Mouse (Mus musculus) neural tube, embryonic 12.5 days (tissue): ENCODE data around the gene Gm44596. TPM values are rescaled to one million over a fixed set of nuclear protein-coding genes. Genes with fewer than 3 reads are reported as not detected.

Experiments used
- ATAC-seq: fragments of 200-750 bp; cut with Nextera tagmentation; 2 replicates; pipeline ENCODE4 v1.8.0; 2017; ENCODE audit warnings: low read depth, mild to moderate bottlenecking, moderate TSS enrichment, moderate library complexity; ENCODE audit not compliant: low FRiP score
- H3K27ac ChIP-seq: fragments of 300-500 bp; sonication (generic); 2 replicates; pipeline ENCODE4 v1.5.1; 2016
- H3K27me3 ChIP-seq: fragments of 300-500 bp; sonication (generic); replicated peaks from 2 replicates; pipeline ENCODE4 v1.6.1; 2016; ENCODE audit warnings: mild to moderate bottlenecking
- H3K36me3 ChIP-seq: fragments of 300-500 bp; sonication (generic); 2 replicates; pipeline ENCODE4 v1.6.1; 2016; ENCODE audit warnings: mild to moderate bottlenecking
- H3K4me1 ChIP-seq: fragments of 300-500 bp; sonication (generic); 2 replicates; pipeline ENCODE4 v1.6.1; 2016
- H3K4me2 ChIP-seq: fragments of 300-500 bp; sonication (generic); replicated peaks from 2 replicates; pipeline ENCODE4 v1.6.1; 2016; ENCODE audit warnings: mild to moderate bottlenecking
- H3K4me3 ChIP-seq: fragments of 300-500 bp; sonication (generic); 2 replicates; pipeline ENCODE4 v1.5.1; 2016
- H3K9ac ChIP-seq: fragments of 300-500 bp; sonication (generic); 2 replicates; pipeline ENCODE4 v1.6.1; 2016; ENCODE audit warnings: mild to moderate bottlenecking
- H3K9me3 ChIP-seq: fragments of 300-500 bp; sonication (generic); 2 replicates; pipeline ENCODE4 v1.6.1; 2016; ENCODE audit warnings: mild to moderate bottlenecking
- WGBS: fragments of 180-500 bp; shearing (Covaris S2); methylation state at CpG from one replicate; pipeline ENCODE4 v1.1.7; 2016; 5-methylcytosine and 5-hydroxymethylcytosine counted together
- polyA plus RNA-seq: library from polyadenylated mRNA; unstranded; fragments of >200 nt; fragmentation: Nextera tagmentation; extraction: Ambion mirVana; gene quantifications from 2 replicates; pipeline ENCODE4 v1.2.1, GENCODE M21; 2016

Gene Gm44596
- polyA plus RNA-seq, 1 experiment from 2014 or later, result not detected

DNA sequence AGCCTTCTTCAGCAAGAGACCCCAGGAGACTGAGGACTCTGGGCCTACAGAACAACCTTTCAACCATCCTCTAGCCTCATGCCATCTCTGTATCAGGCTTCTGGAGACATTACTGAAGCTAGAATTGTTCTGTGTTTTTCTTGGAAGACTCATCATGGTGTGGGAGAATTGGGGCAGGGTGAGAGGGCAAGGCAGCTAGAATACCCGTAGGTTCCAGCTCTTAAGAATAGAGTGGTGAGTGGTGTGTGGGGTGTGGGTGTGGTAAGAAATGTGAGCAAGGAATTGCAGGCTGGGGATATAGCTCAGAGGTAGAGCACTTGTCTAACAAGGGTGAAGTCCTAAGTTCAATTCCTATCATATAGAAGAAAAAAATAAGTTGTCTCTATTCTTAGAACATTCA is 9.7 kb downstream of the Gm44596 start:
- H3K9me3 ChIP-seq, result no peaks in the 10 kb centered on the region
- no peak overlapping the region for H3K4me3 ChIP-seq
- WGBS, result 86% methylated on average over 1 of the region's 1 CpGs
- H3K4me1 ChIP-seq, result no peaks in the 10 kb centered on the region
- H3K27me3 ChIP-seq, result no peaks in the 10 kb centered on the region
- no peaks in the 10 kb centered on the region for H3K36me3 ChIP-seq
- ATAC-seq, result no peak
- H3K27ac ChIP-seq, result no peak overlapping the region
- H3K4me2 ChIP-seq, result no peak overlapping the region
- H3K9ac ChIP-seq, result no peak overlapping the region

DNA sequence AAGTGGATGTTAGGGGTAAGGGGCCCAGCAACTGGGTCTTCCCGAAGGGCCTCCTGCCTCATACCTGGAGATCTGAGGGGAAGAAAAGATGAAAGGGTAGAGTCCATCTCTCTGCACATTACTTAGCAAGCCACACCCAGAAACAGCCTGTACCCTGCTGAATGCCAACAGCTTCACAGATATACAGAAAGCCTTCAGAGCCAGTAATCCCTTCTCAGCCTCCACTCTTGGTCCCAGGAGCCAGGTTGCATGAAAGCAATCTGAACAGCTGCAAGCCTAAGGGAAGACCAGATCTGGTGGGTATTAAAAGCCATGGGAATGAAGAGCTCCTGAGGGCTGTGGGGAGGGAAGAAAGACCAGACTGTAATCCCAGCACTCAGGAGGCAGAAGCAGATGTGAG is 13.9 kb downstream of the Gm44596 start:
- Histone ChIP-seq H3K4me2 (no peak overlapping the region), H3K36me3 (no peaks in the 10 kb centered on the region), H3K9me3 (no peaks in the 10 kb centered on the region), H3K4me3 (no peak overlapping the region), H3K27me3 (no peaks in the 10 kb centered on the region), H3K9ac (no peak overlapping the region), H3K27ac (no peak overlapping the region), H3K4me1 (no peaks in the 10 kb centered on the region)
- no peak for ATAC-seq
- 81% methylated on average over 1 of the region's 1 CpGs for WGBS

DNA sequence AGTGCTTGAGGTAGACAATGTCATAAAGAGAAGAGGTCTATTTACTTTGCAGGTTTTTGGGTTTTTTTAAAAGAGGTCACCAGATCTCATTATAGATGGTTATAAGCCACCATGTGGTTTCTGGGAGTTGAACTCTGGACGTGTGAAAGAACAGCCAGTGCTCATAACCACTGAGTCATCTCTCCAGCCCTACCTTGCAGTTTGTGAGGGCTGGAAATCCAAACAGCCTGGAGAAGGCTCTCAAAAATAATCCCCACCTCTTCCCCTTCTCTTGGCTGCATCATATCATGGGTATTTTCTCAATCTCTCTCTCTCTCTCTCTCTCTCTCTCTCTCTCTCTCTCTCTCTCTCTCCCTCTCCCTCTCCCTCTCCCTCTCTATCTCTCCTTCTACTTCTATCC is 15.4 kb downstream of the Gm44596 start:
- no peak overlapping the region for H3K27ac ChIP-seq
- no peaks in the 10 kb centered on the region for H3K27me3 ChIP-seq
- no peaks in the 10 kb centered on the region for H3K4me1 ChIP-seq
- no peaks in the 10 kb centered on the region for H3K9me3 ChIP-seq
- no peaks in the 10 kb centered on the region for H3K36me3 ChIP-seq
- H3K4me2 ChIP-seq, result no peak overlapping the region
- H3K9ac ChIP-seq, result no peak overlapping the region
- 61% methylated on average over 1 of the region's 1 CpGs for WGBS
- no peak for ATAC-seq
- no peak overlapping the region for H3K4me3 ChIP-seq

DNA sequence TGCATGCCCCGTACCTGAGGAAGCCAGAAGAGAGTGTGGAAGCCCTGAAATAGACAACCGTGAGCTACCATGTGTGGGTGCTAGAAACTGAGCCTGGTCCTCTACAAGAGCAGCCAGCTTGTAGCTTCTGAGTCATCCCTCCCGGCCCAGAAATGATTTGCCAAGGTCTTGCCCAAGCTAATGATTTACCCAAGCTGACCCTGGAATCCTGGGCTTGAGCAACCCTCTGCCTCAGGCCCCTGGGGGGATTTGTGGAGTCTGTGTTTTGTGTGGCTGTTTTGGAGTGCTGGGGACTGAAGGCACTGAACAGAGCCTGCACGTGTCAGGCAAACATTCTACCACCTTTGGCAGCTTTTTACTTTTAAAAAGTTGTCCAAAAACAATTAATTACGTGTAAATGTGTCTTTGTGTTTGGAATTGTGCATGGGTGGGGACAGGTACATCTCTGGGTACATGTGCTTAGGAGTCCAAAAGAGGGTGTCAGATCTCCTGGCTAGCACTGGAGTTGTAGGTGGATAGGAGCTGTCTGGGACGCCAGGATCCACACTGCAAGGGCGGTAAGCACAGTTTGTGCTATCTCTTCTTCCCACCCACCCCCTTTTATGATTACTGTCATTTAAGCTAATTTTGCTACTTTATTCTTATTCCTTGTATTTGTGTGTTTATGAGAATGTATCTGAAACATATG is 22.4 kb downstream of the Gm44596 start:
- 78% methylated on average over 7 of the region's 7 CpGs for WGBS
- H3K9ac ChIP-seq, result no peak overlapping the region
- no peak overlapping the region for H3K27ac ChIP-seq
- no peaks in the 10 kb centered on the region for H3K9me3 ChIP-seq
- no peak overlapping the region for H3K4me2 ChIP-seq
- no peaks in the 10 kb centered on the region for H3K36me3 ChIP-seq
- peaks cover 10% of the 10 kb centered on the region; the same call in 1 of the 2 replicates for H3K4me1 ChIP-seq
- no peak overlapping the region for H3K4me3 ChIP-seq
- H3K27me3 ChIP-seq, result no peaks in the 10 kb centered on the region
- ATAC-seq, result no peak

DNA sequence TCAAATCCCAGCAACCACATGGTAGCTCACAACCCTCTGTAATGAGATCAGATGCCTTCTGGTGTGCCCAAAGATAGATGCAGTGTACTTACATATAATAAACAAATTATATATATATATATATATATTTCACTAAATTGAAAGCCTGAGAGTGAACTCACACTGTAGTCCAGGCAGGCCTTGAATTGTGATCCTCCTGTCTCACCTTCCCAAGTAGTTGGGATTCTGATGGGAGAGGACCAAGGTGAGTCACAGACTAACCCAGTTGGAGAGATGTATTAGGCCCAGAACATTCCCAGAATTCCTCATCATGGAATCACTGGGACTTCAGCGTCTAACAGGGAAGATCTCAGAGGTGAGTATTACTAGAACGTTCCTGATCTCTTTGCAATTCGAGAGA is 23.7 kb downstream of the Gm44596 start, which contains the start of gene Nrip2:
TSS of gene Nrip2 (plus strand) at position 301 of the 400 bp plus-strand sequence.
- no peak within 1 kb of the TSS for H3K27ac ChIP-seq
- H3K4me1 ChIP-seq, result peaks cover 10% of the 10 kb centered on the region; the same call in 1 of the 2 replicates
- H3K9ac ChIP-seq, result 0 out of 2 replicates have a peak within 1 kb of the TSS, but pooled peaks have one; percentile 21
- H3K27me3 ChIP-seq, result no peaks in the 10 kb centered on the region
- H3K36me3 ChIP-seq, result no peaks in the 10 kb centered on the region
- WGBS, result 79% methylated on average over 3 of the region's 3 CpGs
- peak within 1 kb of the TSS; percentile 18 for H3K4me3 ChIP-seq
- ATAC-seq, result no peak
- H3K9me3 ChIP-seq, result no peaks in the 10 kb centered on the region
- peak within 1 kb of the TSS; percentile 43 for H3K4me2 ChIP-seq

DNA sequence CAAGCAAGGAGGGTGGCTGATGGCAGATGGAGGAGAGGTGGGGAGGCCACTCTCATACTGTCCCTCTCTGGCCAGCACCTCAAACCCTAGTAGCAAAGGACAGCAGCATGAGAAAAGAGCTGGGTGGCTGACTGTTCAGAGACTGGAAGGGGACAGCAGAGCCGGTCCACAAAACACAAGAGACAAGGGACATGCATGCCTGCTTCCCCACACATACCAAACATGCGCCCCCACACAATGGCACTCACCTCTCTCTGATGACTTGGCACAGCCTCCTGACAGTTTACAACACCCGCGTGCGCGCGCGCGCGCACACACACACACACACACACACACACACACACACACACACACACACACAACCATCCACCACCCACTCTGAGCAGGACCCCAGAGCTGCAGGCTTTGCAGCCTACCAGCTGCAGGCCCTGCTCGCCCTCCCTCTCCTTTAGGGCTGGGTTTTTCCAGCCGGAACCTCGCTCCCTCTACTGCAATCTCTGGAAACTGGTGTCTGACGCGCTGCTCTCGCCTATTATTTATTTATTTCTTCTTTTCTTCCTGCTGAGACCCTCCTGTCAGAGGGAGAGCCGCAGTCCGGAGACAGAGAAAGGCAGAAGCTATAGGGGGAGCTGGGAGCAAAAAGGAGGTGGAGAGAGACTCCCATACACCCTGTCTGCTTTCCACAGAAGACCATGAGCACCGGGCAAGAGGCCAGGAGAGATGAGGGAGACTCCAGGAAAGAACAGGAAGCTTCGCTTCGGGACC is 24.3 kb downstream of the Gm44596 start:
- no peak overlapping the region for H3K27ac ChIP-seq
- H3K27me3 ChIP-seq, result no peaks in the 10 kb centered on the region
- H3K4me2 ChIP-seq, result peak overlapping the region; percentile 43
- peak; percentile 78 for ATAC-seq
- H3K9me3 ChIP-seq, result no peaks in the 10 kb centered on the region
- no peaks in the 10 kb centered on the region for H3K36me3 ChIP-seq
- H3K4me3 ChIP-seq, result peak overlapping the region; percentile 18
- peaks cover 10% of the 10 kb centered on the region; the same call in 1 of the 2 replicates for H3K4me1 ChIP-seq
- 55% methylated on average over 21 of the region's 21 CpGs for WGBS
- 0 out of 2 replicates have a peak overlapping the region, but pooled peaks have one; percentile 21 for H3K9ac ChIP-seq

DNA sequence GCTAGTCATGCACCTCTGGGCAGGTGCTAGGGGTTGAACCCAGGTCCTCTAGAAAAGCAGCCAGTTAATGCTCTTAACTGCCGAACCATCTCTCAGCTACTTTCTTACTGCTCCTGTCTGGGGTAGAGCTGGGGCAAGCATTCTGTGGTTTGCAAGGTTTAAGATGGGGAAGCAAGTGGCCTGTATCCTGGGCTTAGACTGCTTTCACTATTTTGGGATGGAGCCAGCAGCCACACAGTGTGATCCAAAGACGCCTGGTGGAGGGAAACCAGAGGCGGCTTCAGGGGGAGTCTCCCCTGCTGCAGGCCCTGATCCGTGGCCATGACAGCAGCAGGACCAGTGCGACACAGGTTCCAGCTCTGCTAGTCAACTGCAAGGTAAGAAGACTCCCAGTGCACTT is 29.4 kb downstream of the Gm44596 start:
- H3K27ac ChIP-seq, result no peak overlapping the region
- H3K9ac ChIP-seq, result no peak overlapping the region
- peaks cover 9% of the 10 kb centered on the region; the same call in 1 of the 2 replicates for H3K4me1 ChIP-seq
- no peak overlapping the region for H3K4me3 ChIP-seq
- peaks cover 28% of the 10 kb centered on the region for H3K36me3 ChIP-seq
- no peaks in the 10 kb centered on the region for H3K9me3 ChIP-seq
- WGBS, result 65% methylated on average over 5 of the region's 5 CpGs
- no peaks in the 10 kb centered on the region for H3K27me3 ChIP-seq
- no peak overlapping the region for H3K4me2 ChIP-seq
- ATAC-seq, result no peak

DNA sequence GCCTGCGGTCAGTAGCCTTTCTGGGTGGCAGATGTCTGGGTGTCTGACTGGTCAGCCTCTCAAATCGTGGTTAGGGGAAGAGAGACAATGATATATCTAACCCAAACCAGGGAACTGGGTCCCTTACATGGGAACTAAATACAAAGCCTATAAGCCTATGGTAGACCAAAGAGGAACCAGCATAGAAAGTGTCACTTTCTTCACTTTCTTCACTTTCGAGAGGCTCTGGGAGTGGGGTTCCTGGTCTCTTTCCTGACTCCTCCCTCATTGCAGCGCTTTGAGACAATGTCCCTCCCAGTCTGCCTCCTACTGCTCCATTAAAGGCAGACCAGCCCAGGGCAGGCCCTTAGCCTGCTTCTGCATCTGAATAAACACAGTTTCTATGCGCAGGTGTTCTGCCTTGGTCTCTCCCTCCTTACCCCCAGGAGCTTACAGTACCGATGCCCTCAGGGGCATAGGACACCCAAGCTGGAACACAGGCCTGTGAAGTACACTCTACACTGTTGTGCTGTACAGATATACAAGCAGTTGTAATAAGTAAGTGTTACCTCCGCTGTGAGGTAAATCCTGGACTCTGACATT is 33.3 kb downstream of the Gm44596 start:
- WGBS, result 87% methylated on average over 7 of the region's 7 CpGs
- Histone ChIP-seq H3K4me2 (no peak overlapping the region), H3K36me3 (peaks cover 59% of the 10 kb centered on the region)

DNA sequence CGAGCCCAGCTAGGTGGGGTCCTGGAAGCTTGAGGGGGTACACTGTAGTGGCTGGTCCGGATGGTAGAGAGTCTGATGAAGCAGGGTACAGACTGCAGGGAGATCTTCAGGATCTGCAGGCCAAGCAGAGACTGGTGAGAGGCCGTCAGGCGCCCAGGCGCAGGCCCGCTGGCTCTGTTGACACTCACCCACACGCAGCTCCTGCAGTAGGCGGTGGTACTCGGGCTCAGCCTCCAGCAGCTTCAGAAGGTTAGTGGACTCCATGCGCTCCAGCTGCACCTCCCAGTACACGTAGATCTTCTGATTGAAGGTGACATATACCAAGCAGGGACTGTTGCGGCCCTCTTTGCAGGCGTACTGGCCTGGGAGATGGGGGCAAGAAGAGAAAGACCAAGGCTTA is 35.0 kb downstream of the Gm44596 start:
- 94% methylated on average over 13 of the region's 13 CpGs for WGBS
- peaks cover 64% of the 10 kb centered on the region for H3K36me3 ChIP-seq
- no peak overlapping the region for H3K9ac ChIP-seq
- no peak for ATAC-seq
- no peak overlapping the region for H3K4me3 ChIP-seq
- H3K4me2 ChIP-seq, result no peak overlapping the region
- no peaks in the 10 kb centered on the region for H3K27me3 ChIP-seq
- H3K27ac ChIP-seq, result no peak overlapping the region
- no peaks in the 10 kb centered on the region for H3K9me3 ChIP-seq
- no peaks in the 10 kb centered on the region for H3K4me1 ChIP-seq

More for the DNA sequence above, 33.3 kb downstream of the Gm44596 start:
- H3K4me1 ChIP-seq, result no peaks in the 10 kb centered on the region
- H3K9me3 ChIP-seq, result no peaks in the 10 kb centered on the region
- H3K9ac ChIP-seq, result no peak overlapping the region
- no peak overlapping the region for H3K27ac ChIP-seq
- no peak for ATAC-seq
- no peak overlapping the region for H3K4me3 ChIP-seq
- no peaks in the 10 kb centered on the region for H3K27me3 ChIP-seq

DNA sequence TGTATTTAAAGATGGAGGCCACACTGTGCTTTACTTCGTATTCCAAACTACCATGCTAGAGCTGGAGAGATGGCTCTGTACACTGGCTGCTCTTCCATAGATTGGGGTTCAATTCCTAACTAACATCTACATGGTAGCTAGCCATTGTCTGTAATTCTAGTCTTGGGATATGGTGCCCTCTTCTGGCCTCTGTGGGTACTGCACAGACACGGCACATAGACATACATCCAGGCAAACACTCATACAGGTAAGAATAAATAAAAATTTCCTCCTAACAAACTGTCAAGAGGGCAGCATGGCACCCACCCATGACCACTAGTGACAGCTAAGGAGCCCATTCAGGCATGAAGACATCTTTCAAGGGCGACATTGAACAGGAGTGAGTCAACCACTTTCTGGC is 35.8 kb downstream of the Gm44596 start:
- no peaks in the 10 kb centered on the region for H3K27me3 ChIP-seq
- H3K36me3 ChIP-seq, result peaks cover 67% of the 10 kb centered on the region
- 21% methylated on average over 3 of the region's 3 CpGs for WGBS
- 0 out of 2 replicates have a peak, but pooled peaks have one; percentile 25 for ATAC-seq
- H3K4me1 ChIP-seq, result no peaks in the 10 kb centered on the region
- H3K9ac ChIP-seq, result no peak overlapping the region
- no peak overlapping the region for H3K4me3 ChIP-seq
- H3K9me3 ChIP-seq, result no peaks in the 10 kb centered on the region
- H3K27ac ChIP-seq, result no peak overlapping the region
- no peak overlapping the region for H3K4me2 ChIP-seq

DNA sequence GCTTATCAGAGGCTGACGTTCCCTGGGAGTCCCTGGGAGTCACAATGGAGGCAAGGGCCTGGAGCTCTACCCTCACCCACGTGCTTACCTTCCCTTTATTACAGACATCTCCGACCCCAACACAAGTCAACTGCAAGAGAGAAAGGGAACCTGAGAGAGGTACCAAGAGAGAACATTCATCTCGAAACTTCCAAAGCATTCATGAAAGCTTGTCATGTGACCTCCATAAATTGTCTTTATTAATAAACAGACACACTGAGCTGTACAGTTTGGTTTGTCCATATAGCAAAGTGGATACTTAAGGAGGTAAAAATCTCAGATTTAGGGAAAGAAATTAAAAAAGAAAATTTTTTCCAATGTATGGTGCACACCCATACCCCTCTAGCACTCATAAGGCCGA is 40.9 kb downstream of the Gm44596 start:
- Histone ChIP-seq H3K4me1 (no peaks in the 10 kb centered on the region), H3K4me3 (no peak overlapping the region), H3K4me2 (no peak overlapping the region), H3K9ac (no peak overlapping the region), H3K27me3 (no peaks in the 10 kb centered on the region), H3K36me3 (peaks cover 32% of the 10 kb centered on the region), H3K9me3 (no peaks in the 10 kb centered on the region), H3K27ac (no peak overlapping the region)
- 91% methylated on average over 5 of the region's 5 CpGs for WGBS
- ATAC-seq, result no peak

DNA sequence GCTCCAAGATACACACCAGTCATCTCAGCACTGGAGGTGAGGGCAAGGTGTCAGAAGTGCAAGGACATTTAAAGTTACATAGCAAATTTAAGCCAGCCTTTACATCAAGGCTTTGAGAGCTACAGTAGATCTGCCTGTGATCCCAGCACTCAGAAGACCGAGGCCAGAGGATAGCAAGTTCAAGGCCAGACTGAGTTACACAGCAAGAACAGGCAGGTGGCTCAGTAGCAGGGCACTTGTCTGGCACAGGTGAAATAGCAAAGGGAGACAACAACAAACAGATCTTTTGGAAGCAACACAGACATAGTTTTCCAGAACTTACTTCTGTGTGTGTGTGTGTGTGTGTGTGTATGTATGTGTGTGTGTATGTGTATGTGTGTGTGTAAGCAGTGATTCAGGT is 42.8 kb downstream of the Gm44596 start:
- no peak overlapping the region for H3K4me2 ChIP-seq
- no peaks in the 10 kb centered on the region for H3K9me3 ChIP-seq
- no peak for ATAC-seq

More for the DNA sequence above, 42.8 kb downstream of the Gm44596 start:
- Histone ChIP-seq H3K9ac (no peak overlapping the region), H3K36me3 (peaks cover 18% of the 10 kb centered on the region), H3K4me1 (no peaks in the 10 kb centered on the region), H3K27ac (no peak overlapping the region), H3K27me3 (no peaks in the 10 kb centered on the region), H3K4me3 (no peak overlapping the region)
- WGBS, result 88% methylated on average over 1 of the region's 1 CpGs
